Comparison of ENCODE assay signal across 15 mouse cellular contexts in the genomic region with DNA sequence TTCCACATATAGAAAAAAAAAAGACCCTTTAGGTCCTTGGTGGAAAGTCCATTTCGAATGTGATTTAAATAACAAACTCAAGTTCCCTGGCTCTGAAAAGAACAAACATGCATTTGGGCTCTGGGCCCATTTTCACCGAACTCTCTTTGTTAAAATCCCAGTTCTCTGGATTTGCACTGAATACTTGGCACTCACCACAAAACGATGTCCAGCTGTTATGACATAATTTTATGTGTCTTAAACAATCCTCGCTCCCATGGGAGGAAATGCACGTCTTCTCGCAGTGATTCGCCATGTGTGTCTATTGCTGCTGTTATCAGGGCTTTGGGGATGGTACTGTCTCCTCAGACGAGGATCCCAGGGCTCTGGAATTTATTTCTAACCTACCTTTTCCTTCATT.
A peak's percentile ranks its signal among the peaks of the same experiment; 100 is the strongest.
DNase-seq lines count a peak whose midpoint lies in the region; ATAC-seq lines count a peak whose summit lies in the region.
"Had no signal": no experiment of that assay in that cellular context is flagged by ENCODE, and none has a peak within 500 bp of the region (broad histone marks: within the 10 kb centered on the region; RNA-seq: fewer than 3 reads in every experiment).

No protein-coding gene starts in this region.

- 76% methylated on average over 8 of the region's 8 CpGs for WGBS in heart, embryonic 12.5 days
- WGBS in kidney, embryonic 15.5 days: 65% methylated on average over 8 of the region's 8 CpGs
- WGBS in midbrain, embryonic 16.5 days: 61% methylated on average over 8 of the region's 8 CpGs
- 59% methylated on average over 8 of the region's 8 CpGs for WGBS in midbrain, embryonic 15.5 days
- WGBS in stomach, embryonic 15.5 days: 47% methylated on average over 8 of the region's 8 CpGs

- peaks cover 5% of the 10 kb centered on the region; the same call in 1 of the 2 replicates for H3K9me3 ChIP-seq in heart, embryonic 12.5 days (replicated peaks)
- no peaks in the 10 kb centered on the region for H3K9me3 ChIP-seq in kidney, embryonic 15.5 days (replicated peaks)
- no peaks in the 10 kb centered on the region for H3K9me3 ChIP-seq in midbrain, embryonic 16.5 days (replicated peaks; ENCODE audit: control insufficient read depth, low read length, poor library complexity, severe bottlenecking)
- H3K9me3 ChIP-seq in midbrain, embryonic 15.5 days: no peaks in the 10 kb centered on the region
- no peaks in the 10 kb centered on the region for H3K9me3 ChIP-seq in stomach, embryonic 15.5 days
- H3K9me3 ChIP-seq: neural tube, embryonic 13.5 days had no signal

- H3K36me3 ChIP-seq in heart, embryonic 12.5 days: peaks cover 16% of the 10 kb centered on the region
- H3K36me3 ChIP-seq in kidney, embryonic 15.5 days: peaks cover 17% of the 10 kb centered on the region
- H3K36me3 ChIP-seq in midbrain, embryonic 16.5 days (ENCODE audit: control insufficient read depth, insufficient read depth, low read length): peaks cover 14% of the 10 kb centered on the region
- H3K36me3 ChIP-seq in midbrain, embryonic 15.5 days (replicated peaks): 0 out of 2 replicates have a peak, but pooled peaks cover 14% of the 10 kb centered on the region
- peaks cover 11% of the 10 kb centered on the region; the same call in 1 of the 2 replicates for H3K36me3 ChIP-seq in stomach, embryonic 15.5 days

- DNase-seq in heart, adult 11 months: peak; percentile 89
- no peak for DNase-seq in kidney, adult 18-20 months
- DNase-seq in cerebellum, postnatal 14 days: no peak
- DNase-seq: cerebellum, adult 11 months; kidney, postnatal 36 days; left cerebral cortex, postnatal 4 days had no signal

- H3K9ac ChIP-seq in heart, embryonic 12.5 days: no peak overlapping the region
- H3K9ac ChIP-seq in kidney, embryonic 15.5 days: no peak overlapping the region
- H3K9ac ChIP-seq in midbrain, embryonic 16.5 days (ENCODE audit: low read depth, low read length): no peak overlapping the region
- H3K9ac ChIP-seq in midbrain, embryonic 15.5 days: no peak overlapping the region
- H3K9ac ChIP-seq in stomach, embryonic 15.5 days: no peak overlapping the region
- H3K9ac ChIP-seq: embryonic facial prominence, embryonic 13.5 days; liver, embryonic 14.5 days; neural tube, embryonic 13.5 days had no signal

- no peaks in the 10 kb centered on the region for H3K27me3 ChIP-seq in heart, embryonic 12.5 days (replicated peaks)
- no peaks in the 10 kb centered on the region for H3K27me3 ChIP-seq in kidney, embryonic 15.5 days
- no peaks in the 10 kb centered on the region for H3K27me3 ChIP-seq in midbrain, embryonic 16.5 days (ENCODE audit: control insufficient read depth, insufficient read depth, low read depth, low read length)
- no peaks in the 10 kb centered on the region for H3K27me3 ChIP-seq in midbrain, embryonic 15.5 days (replicated peaks)
- H3K27me3 ChIP-seq in stomach, embryonic 15.5 days (replicated peaks): no peaks in the 10 kb centered on the region
- H3K27me3 ChIP-seq: embryonic facial prominence, embryonic 13.5 days; neural tube, embryonic 13.5 days had no signal

- no peak overlapping the region for H3K4me2 ChIP-seq in heart, embryonic 12.5 days
- H3K4me2 ChIP-seq in kidney, embryonic 15.5 days: no peak overlapping the region
- no peak overlapping the region for H3K4me2 ChIP-seq in midbrain, embryonic 16.5 days (ENCODE audit: low read length)
- no peak overlapping the region for H3K4me2 ChIP-seq in midbrain, embryonic 15.5 days
- no peak overlapping the region for H3K4me2 ChIP-seq in stomach, embryonic 15.5 days
- H3K4me2 ChIP-seq: embryonic facial prominence, embryonic 13.5 days; neural tube, embryonic 13.5 days had no signal

- ATAC-seq in heart, embryonic 12.5 days (ENCODE audit: insufficient number of reproducible peaks, low FRiP score): no peak
- no peak for ATAC-seq in kidney, embryonic 15.5 days (replicated peaks; ENCODE audit: low FRiP score)
- ATAC-seq in midbrain, embryonic 16.5 days: no peak
- no peak for ATAC-seq in midbrain, embryonic 15.5 days (replicated peaks)
- ATAC-seq in stomach, embryonic 15.5 days (ENCODE audit: insufficient read depth, low FRiP score, low read depth): 0 out of 2 replicates have a peak, but pooled peaks have one; percentile 19

- no peak overlapping the region for H3K27ac ChIP-seq in heart, embryonic 12.5 days (ENCODE audit: poor library complexity, severe bottlenecking)
- H3K27ac ChIP-seq in kidney, embryonic 15.5 days: 0 out of 2 replicates have a peak overlapping the region, but pooled peaks have one; percentile 18
- peak overlapping the region; percentile 26; the same call in 1 of the 2 replicates for H3K27ac ChIP-seq in midbrain, embryonic 16.5 days (ENCODE audit: low read length)
- no peak overlapping the region for H3K27ac ChIP-seq in midbrain, embryonic 15.5 days
- peak overlapping the region; percentile 40 for H3K27ac ChIP-seq in stomach, embryonic 15.5 days
- H3K27ac ChIP-seq: embryonic facial prominence, embryonic 13.5 days; forebrain, embryonic 10.5 days; liver, embryonic 14.5 days; neural tube, embryonic 13.5 days had no signal

- H3K4me3 ChIP-seq in heart, embryonic 12.5 days: no peak overlapping the region
- H3K4me3 ChIP-seq in kidney, embryonic 15.5 days (replicated peaks): no peak overlapping the region
- H3K4me3 ChIP-seq in midbrain, embryonic 16.5 days (ENCODE audit: low read depth, low read length): no peak overlapping the region
- H3K4me3 ChIP-seq in midbrain, embryonic 15.5 days: no peak overlapping the region
- no peak overlapping the region for H3K4me3 ChIP-seq in stomach, embryonic 15.5 days (replicated peaks)
- H3K4me3 ChIP-seq: embryonic facial prominence, embryonic 13.5 days; forebrain, embryonic 10.5 days; neural tube, embryonic 13.5 days had no signal

- peaks cover 8% of the 10 kb centered on the region for H3K4me1 ChIP-seq in heart, embryonic 12.5 days (replicated peaks)
- H3K4me1 ChIP-seq in kidney, embryonic 15.5 days: peaks cover 35% of the 10 kb centered on the region
- peaks cover 18% of the 10 kb centered on the region for H3K4me1 ChIP-seq in midbrain, embryonic 16.5 days (ENCODE audit: control insufficient read depth, insufficient read depth, low read length)
- H3K4me1 ChIP-seq in midbrain, embryonic 15.5 days: peaks cover 20% of the 10 kb centered on the region
- H3K4me1 ChIP-seq in stomach, embryonic 15.5 days: peaks cover 12% of the 10 kb centered on the region; the same call in 1 of the 2 replicates

Comparison
In these comparisons a context has a peak if more than half of its experiments do, and no peak if none do; other contexts are left out.
1. H3K27ac ChIP-seq: peak in kidney, embryonic 15.5 days (single experiment), midbrain, embryonic 16.5 days (single experiment) and stomach, embryonic 15.5 days (single experiment); none in heart, embryonic 12.5 days (single experiment) and midbrain, embryonic 15.5 days (single experiment).